Mouse (Mus musculus) cortical plate, adult 2 months (tissue): Measurements from ENCODE around the gene AC153137.1.

Experiments
- CTCF ChIP-seq: fragments of 200-500 bp; IDR thresholded peaks from 2 replicates; pipeline ENCODE4 v1.5.1; 2011; ENCODE audit warnings: mild to moderate bottlenecking, control low read depth, low read length; ENCODE audit not compliant: insufficient read depth; ENCODE audit errors: extremely low read depth
- POLR2A ChIP-seq: fragments of 200-500 bp; IDR thresholded peaks from 2 replicates; pipeline ENCODE4 v1.6.1; 2011; ENCODE audit warnings: mild to moderate bottlenecking, low read length, control low read depth; ENCODE audit not compliant: insufficient read depth; ENCODE audit errors: extremely low read depth

GRCm38 (mm10) chr1:30950456-30950835, 27.3 kb downstream of the AC153137.1 start:
- TF ChIP-seq CTCF: no peak
- TF ChIP-seq POLR2A: no peak
